Mouse (Mus musculus) mouse embryonic stem cell (cell line): ENCODE data around the gene Fscn2.

Experiments
- in situ Hi-C, 2 experiments: fragments of 300-500 bp; cut with MboI; formaldehyde crosslinking; loops; 1 replicate in 1 of 2; 3 replicates in 1 of 2; pipeline ENCODE4 v1.14.3; 2019 to 2020; ENCODE audit warnings: low sequenced_read_pairs in 2 of 2, low pct_unique_long_range_greater_than_20kb in 1 of 2, mixed read lengths in 1 of 2; ENCODE audit not compliant: unreplicated experiment in 1 of 2

Fscn2 gene

DNA sequence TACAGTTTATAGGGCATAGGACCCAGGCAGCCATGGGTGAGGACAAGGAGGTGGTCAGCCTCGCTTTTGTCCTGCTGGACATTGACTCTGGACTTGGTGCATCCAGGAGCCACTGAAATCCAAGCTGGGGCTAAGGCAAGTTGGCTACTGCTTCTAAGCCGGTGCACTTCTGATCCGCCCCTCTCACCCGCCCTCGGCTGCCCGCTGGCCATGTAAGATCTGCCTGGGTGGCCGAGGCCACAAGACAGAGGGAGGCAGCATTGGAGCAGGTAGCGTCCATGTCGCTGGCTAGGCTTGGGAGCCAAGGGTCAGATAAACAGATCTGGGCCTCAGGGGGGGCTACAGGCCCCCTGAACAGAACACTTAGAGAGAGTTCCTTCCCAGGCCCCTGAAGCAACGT is at the start of gene Fscn2:
Gene Fscn2 (plus strand): TSS at position 240 of the 400 bp plus-strand sequence.
- in situ Hi-C loops, result no loop called here

DNA sequence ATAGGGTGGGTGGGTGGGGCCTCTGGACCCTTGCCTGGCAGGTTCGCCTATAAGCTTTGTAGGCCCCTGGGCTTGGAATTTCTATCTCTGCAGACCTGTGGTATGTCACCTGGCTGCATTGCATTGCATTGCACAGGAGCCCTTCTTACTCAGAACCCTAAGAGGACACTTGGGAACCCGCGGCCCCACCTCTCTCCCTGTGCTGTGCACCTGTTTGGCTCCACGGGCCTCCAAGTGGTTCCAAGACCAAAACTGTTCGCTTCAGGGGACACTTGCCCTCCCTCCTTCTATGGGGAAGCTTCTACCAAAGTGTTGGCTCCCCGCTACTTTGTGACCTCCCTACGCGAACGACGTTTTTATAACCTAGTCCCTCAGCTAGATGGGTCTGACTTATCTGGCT is 49.8 kb upstream of the Fscn2 start:
- in situ Hi-C loops, result no loop called here

DNA sequence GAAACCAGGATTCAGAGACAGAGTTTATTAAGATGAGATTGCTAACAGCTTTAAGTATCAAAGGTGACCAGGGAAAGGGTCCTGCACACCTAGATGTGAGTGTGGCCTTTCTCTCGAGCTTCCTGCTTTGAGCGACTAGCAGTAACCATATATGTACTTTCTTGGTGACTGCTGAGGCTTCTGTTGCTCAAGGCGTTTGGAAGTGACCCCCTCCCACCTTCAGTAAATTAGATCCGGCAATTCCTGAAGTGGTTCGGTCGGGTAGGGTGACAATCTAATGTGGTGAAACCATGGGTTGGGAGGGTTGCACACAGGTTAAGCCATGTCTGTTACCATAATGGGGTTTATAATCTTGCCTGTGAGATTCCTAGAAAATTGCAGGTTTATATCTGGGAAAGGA is 49.3 kb upstream of the Fscn2 start:
- in situ Hi-C loops, result no loop called here

DNA sequence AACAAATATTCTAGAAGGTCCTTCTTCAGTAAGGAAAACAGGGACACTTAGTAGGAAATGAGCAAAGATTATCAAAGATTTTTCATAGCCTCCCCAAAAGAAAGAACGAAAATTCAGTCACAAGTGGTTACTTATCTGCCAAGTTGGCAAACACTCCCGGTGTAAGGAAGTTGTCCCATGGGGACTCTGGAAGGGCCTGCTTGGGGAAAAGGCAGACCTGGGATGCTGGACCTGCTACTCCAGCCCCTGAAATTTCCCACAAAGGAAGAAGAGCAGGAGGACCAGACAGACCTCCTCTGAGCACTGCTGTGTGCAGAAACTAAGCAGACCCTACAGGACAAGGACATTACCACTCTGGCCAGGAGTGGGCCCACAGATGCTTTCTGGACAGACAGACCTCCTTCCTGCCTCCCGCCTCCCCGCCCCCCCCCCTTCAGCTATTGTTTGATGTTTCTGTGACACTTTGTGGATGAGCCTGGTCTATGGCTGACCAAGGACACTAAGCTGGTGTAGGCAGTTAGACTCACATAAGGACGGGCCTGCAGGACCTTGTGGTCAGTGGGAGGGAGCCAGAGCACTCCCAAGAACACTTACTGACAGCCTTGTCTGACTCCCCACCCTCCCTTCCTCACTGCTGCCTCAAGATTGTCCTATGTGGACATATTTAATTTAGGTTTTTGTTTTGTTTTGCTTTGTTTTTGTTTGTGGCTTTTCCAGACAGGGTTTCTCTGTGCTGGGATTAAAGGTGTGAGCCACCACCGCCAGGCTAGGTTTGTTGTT is 47.2 kb upstream of the Fscn2 start:
- in situ Hi-C loops, result no loop called here

DNA sequence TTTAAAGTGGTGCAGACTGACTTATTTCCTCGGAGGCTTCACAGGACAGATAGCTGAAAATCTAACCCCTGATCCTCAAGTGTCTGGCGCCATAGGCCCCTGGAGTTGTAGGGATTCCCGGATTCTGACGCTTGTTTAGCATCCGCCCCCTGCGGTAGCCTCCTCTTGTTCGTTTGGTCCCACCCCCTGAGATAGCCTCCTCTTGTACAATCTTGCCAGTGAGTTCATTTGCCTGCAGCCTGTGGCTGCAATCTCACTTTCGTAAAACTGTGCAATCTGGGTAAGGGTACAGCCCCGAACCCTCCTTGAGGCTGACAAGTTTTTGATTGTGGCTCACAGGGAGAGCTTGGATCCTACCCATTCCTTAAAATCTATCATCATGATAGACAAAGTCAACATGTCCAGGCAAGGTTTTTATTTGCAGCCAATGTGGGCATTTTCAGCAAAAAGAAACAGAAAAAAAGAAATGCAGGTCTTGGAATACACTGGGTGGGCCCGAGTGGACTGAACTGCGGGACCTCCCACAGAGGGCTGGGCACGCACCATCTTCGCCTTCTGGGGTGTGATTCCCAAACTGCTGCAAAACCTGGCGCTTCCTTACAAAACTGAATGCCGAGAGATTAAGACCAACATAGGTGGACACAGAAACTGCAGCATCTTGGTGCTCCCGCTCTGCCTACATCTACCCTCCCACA is 46.5 kb upstream of the Fscn2 start:
- in situ Hi-C loops, result no loop called here

DNA sequence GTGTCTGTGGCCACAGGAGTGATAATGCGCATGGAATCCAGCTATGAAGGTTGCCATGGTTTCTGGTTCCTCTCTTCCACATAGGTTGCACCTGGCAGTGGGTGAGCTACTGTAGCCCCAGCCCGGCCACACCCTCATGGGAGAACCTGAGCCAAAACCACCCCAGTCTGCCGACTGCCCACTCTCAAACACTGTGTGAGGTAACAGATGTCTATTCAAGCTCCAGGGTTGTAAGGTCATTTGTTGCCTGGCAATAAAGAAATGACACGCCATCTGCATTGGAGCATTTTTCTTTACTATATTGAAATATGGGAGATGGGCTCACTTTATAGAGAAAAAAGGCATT is 45.9 kb upstream of the Fscn2 start:
- in situ Hi-C loops, result no loop called here

DNA sequence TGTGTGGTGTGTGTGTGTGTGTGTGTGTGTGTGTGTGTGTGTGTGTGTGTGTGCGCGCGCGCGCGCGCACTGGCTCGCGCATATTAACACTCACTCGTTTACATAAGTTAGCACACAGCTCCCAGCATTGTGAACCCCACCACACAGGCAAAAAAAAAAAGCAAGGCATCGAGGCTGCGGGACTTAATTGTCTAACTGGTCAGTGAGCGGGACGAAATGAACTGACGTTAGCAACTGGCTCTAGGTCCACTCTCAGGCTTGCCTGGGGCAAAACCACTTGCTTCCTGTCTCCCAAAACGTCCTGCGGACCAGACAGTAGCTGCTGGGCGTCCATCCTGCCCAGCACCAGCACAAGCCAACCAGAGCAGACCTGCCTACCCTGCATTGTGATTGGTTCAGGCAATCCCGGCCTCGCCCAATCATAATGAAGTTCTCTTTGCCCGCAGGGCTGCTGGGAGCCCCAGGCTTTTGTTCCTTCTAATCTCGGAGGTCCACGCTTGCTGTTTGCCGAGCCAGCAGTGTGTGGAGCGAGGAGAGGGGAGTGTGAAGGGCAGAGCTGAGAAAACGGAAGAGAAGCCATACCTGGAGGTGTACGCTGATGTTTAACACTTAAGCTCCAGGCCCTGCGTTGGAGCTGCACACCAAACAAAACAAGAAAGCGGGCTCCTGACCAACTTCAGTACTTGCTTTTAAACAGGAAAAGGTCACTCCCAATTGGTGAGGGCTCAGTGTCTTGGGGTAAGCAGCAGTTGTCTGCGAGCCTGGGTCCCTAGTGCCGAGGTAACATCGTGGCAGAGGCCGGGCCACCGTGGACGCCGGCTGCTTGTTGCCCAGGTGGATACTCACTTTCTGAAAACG is 45.3 kb upstream of the Fscn2 start:
- in situ Hi-C loops, result no loop called here

DNA sequence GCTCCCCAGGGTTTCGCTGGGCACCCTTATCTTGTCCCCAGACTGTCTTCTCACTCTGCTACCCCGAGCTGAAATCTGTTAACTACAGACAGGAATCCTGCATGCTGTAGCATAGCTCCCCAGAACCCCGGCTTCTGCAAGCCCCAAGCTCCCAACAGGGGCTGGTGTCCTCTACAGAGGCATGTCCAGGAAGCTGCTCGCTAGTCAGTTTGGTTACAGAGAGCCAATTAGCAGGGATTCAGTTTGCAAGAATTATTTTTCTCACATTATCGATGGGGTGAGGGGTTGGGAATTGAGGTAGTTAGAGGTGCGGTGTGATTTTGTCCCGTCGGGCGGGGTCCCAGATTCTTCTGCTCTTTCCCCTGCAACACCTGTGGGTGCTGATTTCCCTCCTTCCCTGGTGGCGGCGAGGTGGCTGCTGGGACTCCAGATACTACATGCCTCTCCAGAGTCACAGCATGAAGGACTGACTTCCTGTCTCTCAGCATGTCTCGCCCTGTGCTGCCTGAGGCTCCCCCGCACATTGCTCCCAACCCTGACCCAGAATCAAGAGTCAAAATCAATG is 44.6 kb upstream of the Fscn2 start:
- in situ Hi-C loops, result no loop called here

DNA sequence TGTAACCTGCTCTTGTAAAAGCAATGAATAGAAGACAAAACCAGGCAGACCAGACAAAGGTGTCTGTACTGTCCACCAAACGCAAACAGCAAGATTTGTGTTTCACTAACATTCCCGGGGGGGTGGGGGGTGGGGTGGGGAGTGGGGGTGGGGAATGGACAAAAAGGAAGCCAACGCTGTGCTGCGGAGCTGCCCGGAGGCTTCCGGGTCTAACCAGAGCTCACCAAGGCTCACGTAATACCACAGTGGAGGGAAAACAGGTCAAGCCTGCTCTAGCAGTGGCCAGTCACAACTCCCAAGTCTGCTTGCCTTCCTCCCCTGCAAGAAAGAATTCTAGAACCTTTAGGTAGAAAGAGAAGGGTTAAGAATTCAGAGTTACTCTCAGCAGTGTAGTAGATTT is 43.9 kb upstream of the Fscn2 start:
- in situ Hi-C loops, result no loop called here

DNA sequence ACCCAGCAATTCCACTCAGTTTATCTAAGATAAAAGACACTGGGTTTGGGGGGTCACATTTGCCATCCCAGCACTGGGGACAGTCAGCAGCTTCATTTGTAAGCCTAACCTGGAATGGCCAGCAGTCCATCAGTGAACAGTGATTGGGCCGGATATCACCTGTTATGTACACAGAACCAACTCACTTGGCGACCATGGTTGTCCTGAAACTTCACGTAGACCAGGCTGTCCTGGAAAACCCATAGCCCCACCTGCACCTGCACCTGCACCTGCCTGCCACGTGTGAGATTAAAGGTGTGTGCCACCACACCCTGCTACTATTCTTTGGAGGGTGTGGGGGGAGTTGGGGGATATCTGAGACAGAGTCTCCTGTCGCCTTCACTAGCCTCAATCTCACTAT is 42.0 kb upstream of the Fscn2 start:
- in situ Hi-C loops, result no loop called here

DNA sequence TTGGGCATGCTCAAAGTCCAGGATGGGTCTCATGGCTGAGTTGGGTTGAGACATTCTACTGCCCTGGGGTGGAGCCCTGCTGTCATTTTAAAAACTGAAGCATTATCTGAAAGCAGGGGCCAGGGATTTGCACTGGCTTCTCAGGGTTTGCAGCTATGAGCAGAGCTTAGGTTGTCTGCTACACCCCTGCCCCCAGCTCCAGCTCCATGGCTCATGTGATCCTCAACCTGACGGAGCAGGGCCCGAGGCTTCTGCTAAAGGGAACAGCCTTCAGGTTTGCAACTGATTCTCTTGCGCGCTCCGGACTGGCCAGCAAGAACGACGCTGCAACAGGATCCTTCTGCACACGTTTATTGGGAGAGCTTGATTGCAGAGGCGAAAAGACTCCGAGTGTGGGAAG is 41.2 kb upstream of the Fscn2 start:
- in situ Hi-C loops, result no loop called here

DNA sequence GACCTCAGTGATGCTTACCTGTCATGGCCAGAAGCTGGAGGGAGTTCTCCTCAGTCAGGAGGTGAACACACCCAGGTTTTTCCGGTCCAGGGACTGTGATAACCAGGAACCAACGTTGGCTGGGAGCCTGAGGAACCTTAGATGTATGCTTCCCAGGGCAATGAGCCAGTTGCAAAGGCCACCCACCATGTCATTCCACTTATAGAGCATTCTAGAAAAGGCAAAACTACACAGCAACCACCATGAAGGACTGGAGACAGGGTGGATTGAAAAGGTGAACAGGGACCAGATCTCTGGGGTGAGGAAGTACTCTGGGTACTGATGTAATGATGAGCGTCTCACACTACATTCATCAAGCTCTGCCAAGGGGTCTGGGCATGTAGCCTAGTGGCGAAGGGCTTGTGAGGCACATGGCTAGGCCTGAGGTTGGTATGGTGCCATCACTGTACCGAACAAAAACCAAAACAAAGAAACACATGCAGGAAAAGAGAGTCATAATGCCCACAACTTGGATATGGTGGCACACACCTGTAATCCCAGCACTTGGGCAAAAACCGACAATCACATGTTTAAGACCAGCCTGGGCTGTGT is 25.8 kb upstream of the Fscn2 start:
- in situ Hi-C loops, result no loop called here

DNA sequence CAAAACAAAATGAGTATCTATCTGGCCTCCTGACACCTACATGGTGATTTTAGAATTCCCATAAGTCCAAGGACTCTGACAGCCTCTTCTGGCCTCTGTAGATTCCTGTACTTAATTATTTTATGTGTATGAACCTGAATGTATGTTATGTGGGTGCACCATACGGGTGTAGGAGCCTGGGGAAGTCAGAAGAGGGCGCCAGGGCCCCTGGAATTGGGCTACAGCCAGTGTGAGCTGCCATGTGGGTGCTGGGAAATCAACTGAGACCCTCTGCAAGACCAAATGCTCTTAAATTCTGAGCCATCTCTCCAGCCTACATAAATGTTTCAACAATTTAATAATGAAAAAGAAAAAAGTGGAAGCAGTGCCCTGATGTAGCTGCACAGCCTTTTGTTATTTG is 23.9 kb upstream of the Fscn2 start:
- in situ Hi-C loops, result no loop called here

DNA sequence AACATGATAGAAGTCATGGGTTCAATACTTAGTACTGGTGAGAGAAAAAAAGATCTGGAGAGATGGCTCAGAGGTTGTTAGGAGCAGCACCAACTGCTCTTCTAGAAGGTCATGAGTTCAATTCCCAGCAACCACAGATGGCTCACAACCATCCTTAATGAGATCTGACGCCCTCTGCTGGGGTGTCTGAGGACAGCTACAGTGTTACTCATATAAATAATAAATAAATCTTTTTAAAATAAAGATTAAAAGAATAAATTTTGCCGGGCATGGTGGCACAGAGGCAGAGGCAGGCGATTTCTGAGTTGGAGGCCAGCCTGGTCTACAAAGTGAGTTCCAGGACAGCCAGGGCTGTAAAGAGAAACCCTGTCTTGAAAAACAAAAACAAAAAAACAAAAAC is 22.5 kb upstream of the Fscn2 start:
- in situ Hi-C loops, result no loop called here

DNA sequence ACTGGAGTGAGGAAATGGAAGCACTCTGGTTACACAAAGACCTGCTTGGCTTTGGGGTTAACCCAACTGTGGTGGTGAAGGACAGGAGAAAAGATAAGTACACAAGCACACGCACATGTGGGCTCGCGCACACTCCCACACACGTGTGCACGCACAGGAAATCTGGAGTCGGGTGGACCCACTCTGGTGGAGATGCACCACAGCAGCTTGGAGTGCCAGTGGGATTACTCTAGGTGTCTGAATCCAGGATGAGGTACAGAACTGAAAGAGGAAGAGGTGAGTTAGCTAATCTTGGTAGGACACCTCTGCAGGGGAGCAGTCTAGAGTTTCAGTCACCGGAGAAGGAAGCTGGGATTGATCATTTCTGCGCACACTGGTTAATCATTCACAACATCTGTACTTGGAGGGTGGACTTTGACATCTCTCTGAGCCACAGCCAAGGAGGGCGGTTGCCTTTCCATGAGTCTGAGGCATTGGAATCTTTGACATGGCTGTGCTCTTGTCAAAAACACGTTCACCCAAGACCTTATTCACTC is 21.3 kb upstream of the Fscn2 start:
- in situ Hi-C loops, result no loop called here

DNA sequence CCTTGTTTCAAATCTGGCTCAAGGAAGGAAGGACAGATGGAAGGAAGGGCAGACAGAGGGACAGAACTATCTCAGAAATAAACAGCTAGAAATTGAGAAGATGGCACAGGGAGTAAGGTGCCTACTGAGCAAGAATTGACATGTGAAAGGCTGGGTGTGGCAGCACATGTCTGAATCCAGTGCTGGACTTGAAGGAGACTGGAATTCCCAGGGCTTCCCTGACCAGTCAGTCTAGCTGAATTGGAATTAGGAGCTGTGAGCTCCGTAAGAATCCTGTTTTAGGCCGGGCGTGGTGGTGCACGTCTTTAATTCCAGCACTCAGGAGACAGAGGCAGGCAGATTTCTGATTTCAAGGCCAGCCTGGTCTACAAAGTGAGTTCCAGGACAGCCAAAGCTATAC is 19.7 kb upstream of the Fscn2 start:
- in situ Hi-C loops, result no loop called here

DNA sequence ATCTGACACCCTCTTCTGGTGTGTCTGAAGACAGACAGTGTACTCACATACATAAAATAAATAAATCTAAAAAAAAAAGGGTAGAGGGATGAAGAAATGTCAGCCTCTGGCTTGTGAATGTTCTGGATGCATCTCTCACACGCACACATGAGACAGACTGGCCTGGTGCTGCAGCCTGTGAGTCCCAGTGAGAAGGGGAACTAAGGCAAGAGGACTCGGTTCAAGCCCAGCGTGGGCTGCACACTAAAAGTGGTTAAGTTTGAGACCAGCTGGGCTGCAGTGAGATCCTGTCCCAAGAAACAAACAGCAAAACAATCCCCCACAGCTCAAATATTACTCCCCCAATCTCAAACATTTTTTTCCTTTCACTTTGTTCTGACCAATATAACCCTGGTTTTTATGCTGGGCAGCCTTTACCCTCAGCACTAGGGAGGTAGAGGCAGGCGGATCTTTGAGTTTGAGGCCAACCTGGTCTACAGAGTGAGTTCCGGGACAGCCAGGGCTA is 18.6 kb upstream of the Fscn2 start:
- in situ Hi-C loops, result no loop called here

DNA sequence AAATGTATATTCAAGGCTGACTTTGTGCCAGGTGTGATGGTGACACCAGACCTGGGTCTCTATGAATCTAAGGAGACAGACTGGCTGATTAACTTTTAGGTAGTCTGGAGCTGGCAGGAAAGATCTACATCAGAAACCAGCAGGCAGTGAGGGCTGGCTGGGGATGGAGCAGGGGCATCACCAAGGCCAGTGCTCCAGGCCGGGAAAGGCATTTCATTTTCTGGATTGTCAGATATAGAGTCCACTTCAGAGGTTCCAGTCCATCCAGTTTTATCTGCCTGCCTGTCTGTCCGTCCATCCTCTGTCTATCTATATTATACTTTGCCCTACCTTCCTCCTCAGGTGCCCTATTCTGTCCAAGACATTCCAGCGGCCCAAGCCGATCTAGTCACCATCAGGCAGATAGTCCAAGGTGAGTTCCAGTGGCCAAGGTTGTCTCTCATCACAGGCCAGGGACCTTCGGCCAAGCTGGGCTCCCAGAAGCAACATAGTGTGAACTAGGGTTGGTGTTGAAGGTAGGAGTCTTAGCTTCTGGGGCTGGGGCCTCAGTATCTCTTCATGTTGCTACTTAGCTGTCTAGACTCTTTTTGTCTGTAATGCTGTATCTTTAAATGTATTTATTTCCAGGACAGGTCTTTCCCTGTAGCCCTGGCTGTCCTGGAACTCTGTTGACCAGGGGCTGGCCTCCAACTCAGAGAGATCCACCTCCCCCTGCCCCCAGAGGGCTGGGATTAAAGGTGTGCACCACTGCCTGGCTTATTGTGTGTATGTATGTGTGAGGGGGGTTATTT is 17.6 kb upstream of the Fscn2 start:
- in situ Hi-C loops, result no loop called here
